Mouse (Mus musculus) gastrocnemius, postnatal 25 days (tissue): ENCODE data around the gene Gpx1. TPM values are rescaled to one million over a fixed set of nuclear protein-coding genes. Genes with fewer than 3 reads are reported as not detected.

Experiments
- total RNA-seq, 2 experiments: library from RNA; stranded (reverse); gene quantifications; 1 replicate in 1 of 2; 2 replicates in 1 of 2; pipeline ENCODE4 v1.2.3; 2021

The Gpx1 gene
- total RNA-seq, 2 experiments from 2014 or later: 74.4 to 92.9 TPM

Other genes starting within 250 kb of the Gpx1 start
- gene Apeh, start 244.3 kb upstream of the Gpx1 start, total RNA-seq: 10 to 100 TPM; 32.9 to 34.4 TPM
- gene Bsn, start 148.5 kb upstream of the Gpx1 start, total RNA-seq: under 1 TPM; 0.05 to 0.08 TPM
- gene Dag1, start 74.9 kb upstream of the Gpx1 start, total RNA-seq: 100 to 1,000 TPM; 169 to 183 TPM
- 10 to 100 TPM in 1 of 2 experiments, 1 to 10 TPM in 1; 8.2 to 12.1 TPM for gene Nicn1, start 48.5 kb upstream of the Gpx1 start, total RNA-seq
- 1 to 10 TPM; 1.6 to 1.8 TPM for gene Amt, start 42.0 kb upstream of the Gpx1 start, total RNA-seq
- gene Rhoa, start 32.8 kb upstream of the Gpx1 start, total RNA-seq: 100 to 1,000 TPM; 104 to 120 TPM
- gene Tcta, start 32.7 kb upstream of the Gpx1 start, total RNA-seq: 10 to 100 TPM; 25.0 to 30.8 TPM
- 10 to 100 TPM; 61.7 to 64.9 TPM for gene Usp4, start 8.9 kb downstream of the Gpx1 start, total RNA-seq
- under 1 TPM; 0.40 to 0.46 TPM for gene 1700102P08Rik, start 53.9 kb downstream of the Gpx1 start, total RNA-seq
- not detected for gene Ccdc36, start 89.6 kb downstream of the Gpx1 start, total RNA-seq
- not detected for gene BC048562, start 97.6 kb downstream of the Gpx1 start, total RNA-seq
- 10 to 100 TPM; 16.3 to 17.2 TPM for gene Ccdc71, start 121.6 kb downstream of the Gpx1 start, total RNA-seq
- 1 to 10 TPM; 3.3 to 3.8 TPM for gene Klhdc8b, start 122.7 kb downstream of the Gpx1 start, total RNA-seq
- gene Lamb2, start 140.8 kb downstream of the Gpx1 start, total RNA-seq: 100 to 1,000 TPM; 142 to 152 TPM
- 100 to 1,000 TPM; 101 to 103 TPM for gene Usp19, start 151.7 kb downstream of the Gpx1 start, total RNA-seq
- gene Qars, start 168.8 kb downstream of the Gpx1 start, total RNA-seq: 10 to 100 TPM; 64.1 to 77.4 TPM
- gene Qrich1, start 177.9 kb downstream of the Gpx1 start, total RNA-seq: 10 to 100 TPM; 41.2 to 50.5 TPM
- 10 to 100 TPM; 51.9 to 54.0 TPM for gene Impdh2, start 221.4 kb downstream of the Gpx1 start, total RNA-seq
- gene Ndufaf3, start 228.5 kb downstream of the Gpx1 start, total RNA-seq: 10 to 100 TPM; 28.2 to 37.5 TPM
- gene Dalrd3, start 231.0 kb downstream of the Gpx1 start, total RNA-seq: 10 to 100 TPM in 1 of 2 experiments, 1 to 10 TPM in 1; 7.6 to 10.4 TPM
- gene Wdr6, start 239.8 kb downstream of the Gpx1 start, total RNA-seq: 1 to 10 TPM; 5.2 to 5.3 TPM